Mouse (Mus musculus): ENCODE results near the gene Mmp23.
A peak's percentile ranks its signal among the peaks of the same experiment; 100 is the strongest.
"Not testable (repeated sequence)": the region's sequence is repeated elsewhere in the genome, so short reads cannot be mapped to it uniquely, and the experiment has no call there.

Gene Mmp23

DNA sequence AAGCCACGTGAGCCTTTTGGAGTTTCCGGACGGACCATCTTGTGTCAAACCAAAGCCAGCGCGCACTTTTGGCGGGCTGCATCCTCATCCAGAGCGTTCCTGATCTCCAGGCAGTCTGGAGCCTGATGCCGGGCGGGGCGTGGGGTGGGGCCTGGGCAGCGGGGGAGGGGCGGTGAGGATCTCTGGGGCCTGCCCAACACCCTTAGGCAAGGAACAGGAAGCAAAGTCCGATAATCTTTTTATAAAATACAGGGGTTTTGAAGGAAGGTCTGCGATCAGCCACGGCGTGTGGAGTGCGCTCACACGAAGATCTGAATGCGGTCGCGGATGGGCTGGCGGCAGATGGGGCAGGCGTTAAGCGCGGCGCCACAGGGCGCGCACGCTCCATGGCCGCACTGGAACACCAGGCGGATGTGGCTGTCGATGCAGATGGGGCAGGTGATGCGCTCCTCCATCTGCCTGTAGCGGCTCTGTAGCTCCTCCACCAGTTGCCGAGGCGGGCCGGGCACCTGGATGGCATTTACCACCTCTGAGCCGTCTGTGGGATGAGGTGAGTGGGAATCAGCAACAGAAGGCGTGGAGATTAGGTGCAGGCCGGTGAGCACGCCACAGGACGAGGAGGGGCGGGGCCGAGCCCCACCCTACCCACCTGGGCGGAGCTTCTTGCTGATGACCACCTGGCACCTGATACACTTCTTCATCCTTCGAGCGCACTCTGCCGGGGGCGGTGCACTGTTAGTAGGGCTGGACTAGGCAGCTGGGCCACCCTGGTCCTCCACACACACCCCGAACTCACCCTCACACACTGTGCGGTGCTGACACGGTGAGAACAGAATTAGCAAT, 1.5 kb upstream of the Mmp23 start:
- DNase-seq: peak; percentile 64 to 72

DNA sequence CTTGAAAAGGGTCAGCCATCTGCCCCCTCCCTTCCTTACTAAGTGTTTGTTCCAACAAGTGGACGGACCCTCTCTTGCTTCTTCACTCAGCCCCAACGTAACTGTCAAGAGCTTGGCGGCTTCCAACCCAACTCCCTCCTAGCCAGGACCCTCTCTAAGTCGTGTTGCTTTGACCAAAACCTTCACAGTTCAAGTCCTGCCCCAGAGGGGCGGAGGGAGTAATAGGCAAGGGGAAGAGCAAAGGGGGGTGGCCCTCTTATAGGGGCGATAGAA, 935 bp upstream of the Mmp23 start:
- no peak for DNase-seq

DNA sequence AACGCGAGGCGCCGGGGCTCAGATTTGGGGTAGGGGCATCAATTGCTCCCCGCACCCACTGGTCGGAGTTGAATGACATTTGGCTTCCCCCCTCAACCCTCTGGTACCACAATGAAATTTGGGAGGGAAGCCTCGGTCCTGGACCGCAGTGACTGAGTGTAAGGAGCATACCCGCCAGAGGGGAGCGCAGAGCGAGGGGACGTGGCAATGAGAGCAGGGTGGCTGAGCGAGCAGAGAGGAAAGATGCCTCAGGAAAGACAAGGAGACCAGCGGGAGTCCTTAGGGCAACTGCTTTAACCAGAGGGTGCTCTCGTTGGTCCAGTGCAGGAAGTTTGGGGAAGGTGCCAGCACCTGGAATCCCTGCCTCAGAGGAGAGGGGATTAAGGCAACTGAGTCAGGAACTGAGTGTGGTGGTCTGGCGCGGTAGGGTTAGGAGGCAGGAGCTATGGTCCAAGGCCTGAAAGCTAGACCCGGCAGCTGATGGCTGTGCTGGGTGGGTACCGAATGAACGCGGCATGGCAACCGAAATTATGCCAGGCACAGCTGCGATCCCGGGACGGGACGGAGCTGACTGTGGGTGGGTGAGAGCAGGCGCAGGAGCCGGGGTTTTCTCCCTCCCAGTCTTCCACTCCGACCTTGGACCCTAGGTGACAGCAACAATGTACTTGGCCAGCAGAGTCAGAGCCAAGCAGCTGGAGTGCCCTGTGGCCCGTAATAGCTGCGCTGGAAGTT, 433 bp upstream of the Mmp23 start:
- peak; percentile 59 for DNase-seq

DNA sequence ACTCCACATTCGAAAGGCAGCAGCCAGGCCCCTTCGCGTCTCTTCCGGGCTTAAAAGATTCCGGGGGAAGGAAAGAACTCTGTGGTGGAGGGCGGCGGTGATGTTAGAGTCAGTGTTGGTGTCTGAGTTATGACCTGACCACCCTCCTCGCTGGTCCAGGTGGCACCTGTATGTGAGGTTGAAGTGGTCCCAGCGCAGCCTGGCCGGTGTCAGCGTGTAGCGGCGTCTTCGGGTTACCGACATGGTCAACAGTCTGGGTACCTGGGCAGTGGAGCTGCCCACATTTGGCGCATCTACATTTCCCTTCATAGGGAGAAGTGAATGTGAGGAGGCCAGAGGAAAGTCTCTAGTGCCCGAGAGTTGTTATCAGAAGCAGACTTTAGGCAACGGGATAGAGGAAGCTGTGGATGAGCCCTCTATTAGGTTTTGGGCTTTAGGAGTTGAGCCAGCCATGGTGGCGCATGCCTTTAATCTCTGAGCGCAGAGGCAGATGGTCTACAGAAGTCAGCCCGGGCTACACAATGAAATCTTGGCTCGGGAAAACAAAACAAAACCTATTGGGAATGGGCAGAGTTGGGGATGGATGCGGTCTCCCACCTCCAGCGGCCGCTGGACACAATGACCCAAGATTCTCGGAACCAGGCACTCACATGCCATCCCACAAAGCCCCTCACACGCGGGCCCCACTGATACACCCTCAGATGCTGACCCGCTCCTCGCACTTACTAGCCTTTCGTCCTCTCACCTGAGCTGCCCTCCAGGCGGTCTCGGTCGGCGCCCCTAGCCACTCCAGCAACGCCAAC, 700 bp downstream of the Mmp23 start:
- DNase-seq: peak; percentile 52 to 63

DNA sequence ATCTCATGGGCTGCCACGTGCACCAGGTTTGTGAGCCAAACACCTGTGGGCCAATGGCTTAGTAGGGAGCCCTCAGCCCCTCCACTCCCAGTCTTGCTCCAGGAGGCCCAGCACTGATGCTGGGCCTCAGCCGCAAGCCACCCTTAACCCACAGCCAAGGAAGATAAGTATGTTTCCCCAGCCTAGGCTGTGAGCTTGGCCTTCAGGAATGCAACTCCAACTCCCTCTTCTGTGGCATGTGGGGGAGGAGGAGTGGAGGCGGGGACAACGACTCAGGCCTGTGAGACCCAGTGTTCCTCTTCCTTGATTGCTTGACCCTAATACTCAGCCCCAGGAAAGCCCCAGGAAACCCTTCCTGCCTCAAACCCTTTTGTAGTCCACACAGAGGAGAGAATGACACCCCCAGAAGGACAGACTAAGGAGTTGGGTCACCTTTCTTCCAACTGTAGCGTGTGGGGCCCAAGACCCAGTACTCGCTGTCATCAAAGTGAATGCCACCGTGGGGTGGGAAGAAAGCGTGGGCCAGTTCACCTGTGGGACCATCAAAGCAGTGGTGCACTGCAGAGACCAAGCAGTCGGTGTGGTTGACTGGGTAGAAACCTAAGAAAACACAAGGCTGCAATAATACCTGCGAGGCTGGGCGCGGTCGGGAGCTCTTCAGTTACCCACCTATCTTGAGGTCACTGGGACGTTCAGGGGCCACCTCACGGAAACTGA, 1.5 kb downstream of the Mmp23 start:
- DNase-seq: no peak

DNA sequence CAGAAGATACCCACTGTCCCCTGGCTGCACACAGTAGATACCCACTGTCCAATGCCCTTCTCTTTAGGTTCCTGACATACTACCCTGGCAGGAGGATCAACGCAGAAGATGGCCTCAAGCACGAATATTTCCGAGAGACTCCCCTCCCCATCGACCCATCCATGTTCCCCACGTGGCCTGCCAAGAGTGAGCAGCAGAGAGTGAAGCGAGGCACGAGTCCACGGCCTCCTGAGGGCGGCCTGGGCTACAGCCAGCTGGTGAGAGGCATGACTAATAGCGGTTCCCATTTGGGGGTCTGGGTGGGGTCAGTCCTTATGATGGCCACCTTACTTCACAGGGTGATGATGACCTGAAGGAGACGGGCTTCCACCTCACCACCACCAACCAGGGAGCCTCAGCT, 3.8 kb downstream of the Mmp23 start:
- DNase-seq: no peak

DNA sequence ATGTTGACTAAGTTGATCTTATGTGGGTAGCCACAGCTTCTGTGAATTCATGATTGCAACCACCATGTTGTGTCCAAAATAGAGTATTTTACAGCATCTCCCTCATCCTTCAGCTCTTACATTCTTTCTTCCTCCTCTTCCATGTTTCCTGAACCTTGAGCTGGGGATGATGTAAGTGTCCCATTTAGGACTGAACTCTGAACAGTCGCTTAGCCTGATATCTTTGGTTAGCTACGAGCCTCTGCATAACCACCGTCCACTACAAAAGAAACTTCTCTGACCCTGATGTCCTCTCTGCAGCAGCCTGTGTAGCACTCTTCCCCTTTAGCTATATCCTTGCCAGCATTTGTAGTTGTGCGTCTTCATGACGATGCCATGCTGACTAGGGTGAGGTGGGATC, 7.5 kb downstream of the Mmp23 start:
- DNase-seq: no peak

DNA sequence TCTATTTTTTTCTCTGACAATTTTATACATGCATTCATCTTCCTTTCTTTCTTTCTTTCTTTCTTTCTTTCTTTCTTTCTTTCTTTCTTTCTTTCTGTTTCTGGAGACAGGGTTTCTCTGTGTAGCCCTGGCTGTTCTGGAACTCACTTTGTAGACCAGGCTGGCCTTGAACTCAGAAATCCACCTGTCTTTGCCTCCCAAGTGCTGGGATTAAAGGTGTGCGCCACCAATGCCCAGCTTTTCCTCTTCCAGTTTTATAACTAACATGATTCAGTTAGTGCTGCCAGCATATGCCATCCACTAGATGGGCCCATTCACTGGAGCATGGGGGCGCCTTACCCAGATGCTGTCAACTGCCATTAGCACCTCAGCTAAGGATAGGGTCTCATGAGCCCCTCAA, 7.9 kb downstream of the Mmp23 start, which contains the start of gene Gm10563:
Gene Gm10563, minus strand, starts transcription at position 101 of the 400 bp plus-strand sequence.
- not testable (repeated sequence) for DNase-seq

DNA sequence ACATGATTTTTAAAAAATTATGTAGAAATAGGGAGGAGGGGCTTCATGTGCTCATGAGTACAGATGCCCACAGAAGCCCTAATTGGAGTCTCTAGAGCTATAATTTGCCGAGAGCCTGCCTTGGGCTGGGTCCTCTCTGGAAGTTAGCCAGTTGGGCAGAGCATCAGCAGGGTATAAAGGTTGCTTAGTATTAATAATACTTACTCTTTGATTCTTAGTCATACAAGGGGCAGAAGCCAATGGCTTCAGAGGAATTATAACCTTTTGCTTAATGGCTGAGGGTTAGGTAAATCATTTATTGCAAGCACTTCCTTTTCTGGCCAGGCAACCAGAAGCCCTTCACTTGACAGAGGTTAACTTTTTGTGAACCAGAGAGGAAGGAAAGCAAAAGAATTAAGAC, 9.7 kb downstream of the Mmp23 start:
- DNase-seq: no peak

DNA sequence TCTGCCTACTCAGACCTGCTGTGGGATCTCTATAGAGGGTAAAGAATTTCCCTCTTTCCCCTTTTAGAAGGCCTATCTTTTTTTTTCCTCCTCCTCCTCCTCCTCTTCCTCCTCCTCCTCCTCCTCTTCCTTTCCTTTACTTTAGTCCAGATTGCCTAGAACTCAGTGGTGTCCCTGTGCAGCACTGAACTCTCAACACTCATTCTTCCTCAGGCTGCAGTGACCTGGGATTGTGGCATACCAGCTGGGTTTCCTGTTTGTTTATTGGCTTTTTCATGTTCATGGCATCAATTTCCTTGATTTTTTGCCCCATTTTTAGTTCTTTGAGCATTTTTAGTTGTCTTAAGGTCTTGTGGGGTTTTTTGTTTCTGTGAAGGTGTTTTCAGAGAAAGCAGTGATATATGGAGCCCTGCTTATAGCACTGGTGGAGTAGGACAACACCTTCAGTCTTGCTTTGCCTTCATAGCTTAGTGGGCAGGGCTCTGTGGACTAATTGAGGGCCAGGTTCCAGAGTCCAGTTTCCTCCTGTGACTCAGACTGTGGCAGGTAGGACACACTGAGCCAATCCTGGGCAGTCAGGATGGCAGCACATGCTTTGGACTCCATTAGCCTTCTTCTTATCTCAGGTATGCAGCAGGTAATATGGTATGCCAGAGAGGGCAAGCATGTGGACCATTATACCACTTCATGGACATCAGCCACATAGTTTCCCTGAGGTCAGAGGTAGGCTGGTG, 17.3 kb downstream of the Mmp23 start:
- DNase-seq: no peak

DNA sequence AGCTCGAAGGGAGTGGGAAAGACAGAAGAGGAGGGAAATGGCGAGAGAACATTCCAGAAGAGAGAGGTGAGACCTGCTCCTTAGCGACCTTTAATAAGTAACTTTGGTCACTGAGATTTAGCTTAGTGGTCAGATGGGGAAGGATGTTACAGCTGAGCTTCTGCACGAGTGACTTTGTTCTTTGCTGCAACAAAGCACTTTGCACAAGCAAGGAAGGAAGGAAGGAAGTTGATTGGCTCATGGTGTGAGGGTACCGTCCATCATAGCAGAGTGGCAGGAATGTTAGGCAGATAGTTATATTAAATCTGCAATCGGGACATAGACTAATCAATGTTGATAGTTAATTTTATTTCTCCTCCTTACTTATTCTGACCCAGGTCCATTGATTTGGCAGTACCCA, 22.9 kb downstream of the Mmp23 start:
- DNase-seq: no peak

DNA sequence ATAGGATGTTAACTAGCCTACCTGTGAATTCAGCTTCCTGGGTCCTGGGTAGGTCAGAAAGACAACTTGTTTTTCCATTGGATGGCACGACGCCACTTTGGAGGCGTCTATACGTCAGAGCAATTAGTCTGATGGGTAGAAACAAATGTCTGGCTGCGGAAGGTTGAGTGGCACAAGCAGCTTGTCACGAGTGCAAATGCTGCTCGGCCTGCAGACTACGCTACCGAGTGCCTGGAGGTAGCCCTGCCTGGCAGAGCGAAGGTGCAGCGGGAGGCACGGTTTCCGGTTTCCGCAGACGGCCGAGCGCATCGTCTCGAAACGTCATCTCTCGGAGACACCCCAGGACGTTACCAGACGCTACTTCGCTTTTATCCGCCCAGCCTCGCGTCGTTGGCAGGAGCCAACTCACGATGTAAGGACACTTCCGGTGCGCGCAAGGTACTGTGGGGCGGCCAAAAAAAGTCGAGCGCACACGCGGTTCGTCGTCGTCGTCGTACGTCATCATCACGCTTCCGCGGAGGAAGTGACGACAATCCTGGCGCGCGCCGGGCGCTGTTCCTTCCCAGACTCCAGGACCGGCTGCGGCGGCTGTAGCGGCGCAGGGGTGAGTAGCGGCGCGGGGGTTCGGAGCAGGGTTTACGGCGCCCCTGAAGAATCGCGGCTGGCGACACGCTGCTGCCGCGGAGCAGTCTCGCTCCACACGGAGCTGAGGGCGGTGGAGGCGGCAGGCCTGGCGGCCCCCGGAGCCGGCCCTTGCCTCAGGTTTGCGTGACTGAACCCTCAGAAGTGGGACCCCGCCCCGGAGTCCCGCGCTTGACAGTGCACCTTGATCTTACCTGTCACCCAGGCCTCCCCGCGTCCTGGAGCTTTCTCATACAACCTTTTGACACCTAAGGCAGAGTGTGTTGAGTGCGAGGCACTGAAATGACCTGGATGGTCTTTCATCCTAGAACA, 28.6 kb downstream of the Mmp23 start, which contains the start of gene Cdk11b:
Gene Cdk11b, plus strand, starts transcription at position 517 of the 954 bp plus-strand sequence.
- peak; percentile 96 to 97 for DNase-seq

DNA sequence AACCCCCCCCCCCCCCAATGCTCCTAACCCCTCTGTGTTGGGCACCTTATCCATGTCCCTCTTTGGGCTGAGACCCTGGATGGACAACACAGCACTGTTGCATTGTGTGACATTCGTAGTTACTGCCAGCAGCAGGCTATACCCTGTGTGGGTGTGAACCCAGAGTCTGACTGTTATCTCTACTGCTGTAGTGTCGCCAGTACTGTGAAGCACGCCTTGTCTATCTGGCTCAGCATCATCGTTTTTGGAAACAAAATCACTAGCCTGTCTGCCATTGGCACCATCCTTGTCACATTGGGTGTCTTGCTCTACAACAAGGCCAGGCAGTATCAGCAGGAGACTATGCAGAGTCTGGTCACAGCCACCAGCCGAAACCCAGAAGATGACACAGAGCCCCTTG, 34.9 kb downstream of the Mmp23 start:
- DNase-seq: no peak

DNA sequence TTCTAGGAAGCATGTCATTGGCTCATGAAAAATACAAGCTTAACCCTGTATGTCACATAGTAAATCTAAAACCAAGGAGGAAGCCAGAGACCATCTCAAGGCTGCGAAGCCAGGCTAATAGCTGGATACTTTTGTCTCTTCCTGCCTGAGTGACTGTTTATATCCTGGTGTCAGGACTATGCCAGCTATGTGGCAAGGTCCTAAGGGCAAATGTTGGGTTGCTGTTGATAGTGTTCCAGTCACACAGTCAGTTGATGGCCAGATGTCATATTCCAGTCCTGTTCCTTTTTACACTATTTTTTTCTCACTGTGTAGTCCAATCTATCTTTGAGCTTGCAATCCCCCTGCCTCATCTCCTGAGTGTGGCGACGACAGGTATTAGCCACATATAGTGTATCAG, 39.9 kb downstream of the Mmp23 start:
- no peak for DNase-seq

DNA sequence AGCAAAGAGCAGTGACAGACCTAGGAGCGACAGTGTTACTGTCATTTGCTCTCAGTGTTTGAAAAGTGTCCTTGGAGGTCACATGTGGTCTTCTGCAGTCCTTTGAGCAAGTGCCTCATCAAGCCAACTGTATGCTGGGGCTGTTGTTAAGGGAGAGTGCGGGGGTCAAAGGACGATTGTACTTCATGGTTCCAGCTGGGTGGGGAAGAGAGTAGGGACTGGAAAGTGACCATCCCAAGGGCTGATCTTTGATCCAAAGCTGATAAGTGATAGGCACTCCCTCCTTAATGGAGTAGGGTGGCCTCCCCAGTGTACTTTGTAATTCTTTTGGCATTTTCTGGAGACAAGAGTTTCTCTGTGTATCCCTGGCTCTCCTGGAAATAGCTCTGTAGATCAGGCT, 41.3 kb downstream of the Mmp23 start:
- DNase-seq: no peak

DNA sequence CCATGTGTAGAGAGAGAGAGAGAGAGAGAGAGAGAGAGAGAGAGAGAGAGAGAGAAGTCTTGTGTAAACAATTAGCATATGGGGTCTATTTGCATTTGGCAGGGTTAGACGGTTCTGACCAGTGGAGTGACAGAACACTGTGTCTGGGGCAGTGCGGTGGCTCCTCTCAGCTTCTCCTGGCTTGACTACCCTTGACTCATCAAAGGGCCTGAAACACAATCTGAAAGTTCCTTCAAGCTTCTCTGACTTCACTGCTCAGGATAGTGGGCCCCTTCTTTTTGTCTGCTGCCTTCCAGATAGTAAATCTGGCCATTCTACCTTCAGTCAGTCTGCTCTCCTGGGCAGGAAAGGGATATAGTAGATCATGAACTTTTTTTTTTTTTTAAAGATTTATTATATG, 46.4 kb downstream of the Mmp23 start:
- DNase-seq: no peak

DNA sequence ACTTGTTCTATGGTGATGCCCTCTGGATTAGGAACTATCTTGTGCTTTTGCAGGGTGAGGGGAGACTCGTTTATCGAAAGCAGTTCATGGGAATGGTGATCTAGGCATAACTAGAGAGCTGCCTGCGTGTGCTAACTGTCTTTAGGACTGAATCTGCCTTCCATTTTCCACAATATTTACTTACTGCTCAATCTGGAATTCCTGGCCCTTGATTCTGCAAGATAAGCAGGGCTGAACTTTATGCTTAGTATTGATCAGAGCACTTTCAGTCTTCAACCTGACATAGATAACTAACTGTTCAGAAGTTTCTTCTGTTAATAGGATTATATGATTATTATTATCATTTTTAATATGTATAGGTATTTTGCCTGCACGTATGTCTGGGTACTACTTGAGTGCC, 48.1 kb downstream of the Mmp23 start:
- no peak for DNase-seq

DNA sequence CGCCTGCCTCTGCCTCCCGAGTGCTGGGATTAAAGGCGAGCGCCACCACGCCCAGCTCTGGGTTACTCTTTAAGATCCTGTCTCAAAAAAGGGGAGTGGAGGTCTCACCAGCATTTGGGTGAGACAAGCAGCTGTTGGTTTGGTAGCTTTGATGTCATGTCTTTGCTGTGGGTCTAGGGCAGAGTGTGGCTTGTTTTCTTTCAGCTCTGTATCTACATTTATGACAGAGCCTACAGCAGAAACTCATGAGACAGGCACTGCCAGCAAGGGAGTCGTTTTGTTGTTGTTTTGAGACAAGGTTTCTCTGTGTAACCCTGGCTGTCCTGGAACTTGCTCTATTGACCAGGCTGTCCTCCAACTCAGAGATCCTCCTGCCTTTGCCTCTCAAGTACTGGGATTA, 49.4 kb downstream of the Mmp23 start:
- DNase-seq: no peak

DNA sequence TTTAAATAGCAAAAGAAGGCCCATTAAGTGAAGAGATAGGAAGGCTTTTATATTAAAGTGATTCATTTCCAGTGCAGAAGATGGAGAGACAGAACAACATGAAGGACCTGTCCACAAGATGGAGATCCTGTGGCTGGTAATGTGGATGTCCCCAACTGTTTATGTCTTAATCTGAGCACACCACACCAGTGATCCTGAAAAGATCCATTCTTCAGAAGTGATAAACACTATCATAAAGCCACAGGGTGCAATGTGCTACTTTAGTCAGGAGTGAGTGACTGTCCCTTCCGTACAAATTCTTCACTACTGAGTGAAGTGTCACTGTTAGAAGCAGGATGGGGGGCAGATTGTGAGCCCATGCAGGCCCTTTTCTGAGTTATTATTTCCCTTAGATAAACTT, 50.4 kb downstream of the Mmp23 start:
- DNase-seq: no peak

DNA sequence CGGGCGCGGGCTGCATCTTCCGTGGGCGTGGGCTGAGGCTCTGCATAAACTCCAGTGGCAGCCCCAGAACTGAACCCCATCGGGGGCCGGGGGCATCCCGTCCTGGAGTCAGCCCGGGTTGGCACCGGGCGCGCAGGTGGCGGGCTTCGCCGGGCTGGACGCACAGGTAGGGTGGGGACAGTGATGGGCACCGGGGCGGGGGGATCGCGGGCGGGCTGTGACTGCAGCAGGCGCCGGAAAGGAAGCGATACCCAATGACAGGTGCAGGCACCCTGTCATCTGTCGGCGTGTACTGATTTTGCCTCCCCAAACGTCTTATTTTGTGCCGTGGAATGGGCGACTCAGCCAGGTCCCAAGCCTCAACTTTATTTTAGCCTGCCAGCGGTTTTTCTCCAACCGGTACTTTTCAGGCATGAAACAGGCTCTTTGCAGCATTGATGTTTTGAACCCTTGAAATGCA, 51.2 kb downstream of the Mmp23 start:
- no peak for DNase-seq
